Mouse (Mus musculus) kidney, embryonic 15.5 days (tissue): ENCODE results near the gene Rab11fip5. TPM values are rescaled to one million over a fixed set of nuclear protein-coding genes. Genes with fewer than 3 reads are reported as not detected.
A peak's percentile ranks its signal among the peaks of the same experiment; 100 is the strongest.

Experiments used
- ATAC-seq: fragments of 200-750 bp; cut with Nextera tagmentation; replicated peaks from 2 replicates; pipeline ENCODE4 v1.8.0; 2017; ENCODE audit warnings: moderate TSS enrichment; ENCODE audit not compliant: low FRiP score
- H3K27ac ChIP-seq: fragments of 300-500 bp; sonication (generic); 2 replicates; pipeline ENCODE4 v1.5.1; 2015; ENCODE audit warnings: mild to moderate bottlenecking, inconsistent platforms
- H3K27me3 ChIP-seq: fragments of 300-500 bp; sonication (generic); 2 replicates; pipeline ENCODE4 v1.6.1; 2015; ENCODE audit warnings: inconsistent platforms
- H3K36me3 ChIP-seq: fragments of 300-500 bp; sonication (generic); 2 replicates; pipeline ENCODE4 v1.6.1; 2015; ENCODE audit warnings: inconsistent platforms
- H3K4me1 ChIP-seq: fragments of 300-500 bp; sonication (generic); 2 replicates; pipeline ENCODE4 v1.6.1; 2015; ENCODE audit warnings: inconsistent platforms
- H3K4me2 ChIP-seq: fragments of 300-500 bp; sonication (generic); 2 replicates; pipeline ENCODE4 v1.6.1; 2015; ENCODE audit warnings: moderate library complexity, mild to moderate bottlenecking, inconsistent platforms
- H3K4me3 ChIP-seq: fragments of 300-500 bp; sonication (generic); replicated peaks from 2 replicates; pipeline ENCODE4 v1.5.1; 2015; ENCODE audit warnings: mild to moderate bottlenecking, inconsistent platforms
- H3K9ac ChIP-seq: fragments of 300-500 bp; sonication (generic); 2 replicates; pipeline ENCODE4 v1.6.1; 2015; ENCODE audit warnings: mild to moderate bottlenecking, inconsistent platforms
- H3K9me3 ChIP-seq: fragments of 300-500 bp; sonication (generic); replicated peaks from 2 replicates; pipeline ENCODE4 v1.6.1; 2016; ENCODE audit warnings: inconsistent platforms
- WGBS: fragments of 180-500 bp; shearing (Covaris S2); methylation state at CpG from one replicate; pipeline ENCODE4 v1.1.7; 2015; ENCODE audit warnings: mixed read lengths; 5-methylcytosine and 5-hydroxymethylcytosine counted together
- polyA plus RNA-seq: library from polyadenylated mRNA; unstranded; fragments of >200 nt; fragmentation: Nextera tagmentation; extraction: Ambion mirVana; gene quantifications from 2 replicates; pipeline ENCODE4 v1.2.1, GENCODE M21; 2015

Rab11fip5 gene
- polyA plus RNA-seq, 1 experiment from 2014 or later, result 13.8 TPM

DNA sequence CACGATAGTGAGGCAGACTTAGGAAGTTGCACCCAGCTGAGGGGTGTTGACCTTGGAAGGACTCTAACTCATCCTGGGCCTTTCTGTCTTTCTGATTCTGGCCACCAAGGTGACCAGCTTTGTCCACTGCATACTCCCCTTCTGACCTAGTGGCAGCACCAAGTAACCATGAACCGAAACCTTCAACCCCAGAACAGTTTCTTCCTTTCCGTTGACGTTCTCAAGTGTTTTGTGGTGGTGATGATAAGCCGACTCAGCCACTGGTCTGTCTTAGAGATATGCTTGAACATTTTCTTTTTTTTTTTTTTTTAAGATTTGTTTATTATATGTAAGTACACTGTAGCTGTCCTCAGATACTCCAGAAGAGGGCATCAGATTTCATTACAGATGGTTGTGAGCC is 14.2 kb upstream of the Rab11fip5 start:
- Histone ChIP-seq H3K4me1 (no peaks in the 10 kb centered on the region; the same call in 1 of the 2 replicates), H3K4me3 (no peak overlapping the region), H3K27me3 (peaks cover 19% of the 10 kb centered on the region), H3K27ac (no peak overlapping the region), H3K4me2 (no peak overlapping the region), H3K36me3 (no peaks in the 10 kb centered on the region), H3K9me3 (no peaks in the 10 kb centered on the region), H3K9ac (no peak overlapping the region)
- ATAC-seq, result no peak
- 73% methylated on average over 5 of the region's 5 CpGs for WGBS

DNA sequence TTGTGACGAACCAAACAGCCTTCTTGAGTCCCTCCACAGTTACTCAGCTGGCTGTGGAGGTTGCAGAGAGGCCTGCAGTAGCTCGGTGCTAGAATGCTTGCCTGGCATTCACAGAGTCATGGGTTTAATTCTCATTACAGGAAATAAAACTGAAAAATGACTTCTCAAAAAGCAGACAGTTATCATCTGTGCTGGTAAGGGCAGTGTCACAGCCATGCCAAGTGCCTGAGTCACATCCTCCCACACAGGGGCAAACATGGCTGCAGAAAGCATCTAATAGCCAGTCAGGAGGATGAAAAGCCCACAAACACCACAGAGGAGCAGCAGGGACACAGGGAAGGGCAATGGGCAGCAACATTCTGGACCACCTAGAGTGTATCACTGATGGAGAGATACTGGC is 8.4 kb upstream of the Rab11fip5 start:
- Histone ChIP-seq H3K4me1 (peaks cover 28% of the 10 kb centered on the region), H3K4me3 (no peak overlapping the region), H3K36me3 (no peaks in the 10 kb centered on the region), H3K27me3 (peaks cover 14% of the 10 kb centered on the region), H3K27ac (no peak overlapping the region), H3K9me3 (no peaks in the 10 kb centered on the region), H3K9ac (no peak overlapping the region), H3K4me2 (no peak overlapping the region)
- no peak for ATAC-seq
- 76% methylated on average over 2 of the region's 2 CpGs for WGBS

DNA sequence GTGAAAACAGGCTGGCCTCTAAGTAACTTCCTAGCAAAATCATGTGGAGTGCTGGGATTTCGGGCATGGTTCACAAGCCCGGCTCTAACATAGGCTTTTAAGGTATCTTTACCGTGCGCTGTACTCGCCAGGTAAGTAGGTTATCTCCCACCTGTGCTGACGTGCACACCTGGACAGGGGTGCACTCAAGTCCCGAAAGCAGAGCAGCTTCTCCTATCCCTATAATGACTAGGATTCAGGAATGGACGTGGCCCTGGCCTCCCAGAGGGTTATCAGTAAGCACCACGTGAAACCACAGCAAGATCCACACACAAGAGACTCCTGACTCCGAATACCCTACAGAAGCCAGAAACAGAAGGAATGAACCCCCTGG is 7.2 kb upstream of the Rab11fip5 start:
- Histone ChIP-seq H3K27ac (peak overlapping the region; percentile 66; the same call in 1 of the 2 replicates), H3K9me3 (no peaks in the 10 kb centered on the region), H3K36me3 (no peaks in the 10 kb centered on the region), H3K4me1 (peaks cover 31% of the 10 kb centered on the region), H3K27me3 (peaks cover 8% of the 10 kb centered on the region), H3K4me3 (no peak overlapping the region), H3K9ac (no peak overlapping the region), H3K4me2 (no peak overlapping the region)
- WGBS, result 86% methylated on average over 10 of the region's 10 CpGs
- no peak for ATAC-seq

DNA sequence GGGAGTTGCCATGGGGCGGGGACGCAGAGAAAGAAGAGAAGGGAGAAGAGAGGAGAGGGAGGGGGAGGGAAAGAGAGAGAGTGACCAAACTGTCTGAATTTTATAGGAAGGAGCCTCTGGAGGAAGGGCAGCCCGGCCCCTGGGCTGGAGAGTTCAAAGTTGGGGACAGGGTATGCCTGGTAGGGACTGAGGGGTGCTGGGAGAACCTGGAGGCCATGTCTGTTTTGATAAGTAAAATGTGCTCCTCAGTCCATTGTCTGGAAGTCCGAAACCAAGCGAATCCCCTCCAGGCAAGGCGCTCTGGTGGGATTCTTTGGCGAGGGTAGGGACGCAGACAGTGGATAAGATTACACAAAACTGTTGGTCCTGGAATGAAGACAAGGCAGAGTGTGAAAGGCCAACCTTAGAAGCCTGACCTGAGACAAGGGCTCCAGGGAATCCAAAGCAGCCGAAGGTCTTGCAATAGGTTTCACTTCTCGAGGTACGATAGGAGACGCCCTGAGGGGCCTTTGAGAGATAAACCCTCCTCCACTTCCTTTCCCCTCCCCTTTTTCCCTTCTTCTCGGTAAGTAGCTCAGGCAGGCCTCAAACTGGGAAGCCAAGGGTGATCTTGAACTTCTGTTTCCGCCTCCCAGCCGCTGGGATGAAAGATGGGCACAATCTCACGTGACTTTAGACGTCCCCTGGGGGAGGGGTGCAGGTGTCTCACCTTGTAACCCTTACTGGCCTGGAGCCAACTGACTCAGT is 6.6 kb upstream of the Rab11fip5 start:
- 12% methylated on average over 17 of the region's 17 CpGs for WGBS
- Histone ChIP-seq H3K36me3 (no peaks in the 10 kb centered on the region), H3K4me3 (peak overlapping the region; percentile 15; the same call in 1 of the 2 replicates), H3K9ac (no peak overlapping the region), H3K4me1 (peaks cover 31% of the 10 kb centered on the region), H3K27ac (peak overlapping the region; percentile 66), H3K4me2 (peak overlapping the region; percentile 52), H3K9me3 (no peaks in the 10 kb centered on the region), H3K27me3 (peaks cover 2% of the 10 kb centered on the region; the same call in 1 of the 2 replicates)
- ATAC-seq, result peak; percentile 74

DNA sequence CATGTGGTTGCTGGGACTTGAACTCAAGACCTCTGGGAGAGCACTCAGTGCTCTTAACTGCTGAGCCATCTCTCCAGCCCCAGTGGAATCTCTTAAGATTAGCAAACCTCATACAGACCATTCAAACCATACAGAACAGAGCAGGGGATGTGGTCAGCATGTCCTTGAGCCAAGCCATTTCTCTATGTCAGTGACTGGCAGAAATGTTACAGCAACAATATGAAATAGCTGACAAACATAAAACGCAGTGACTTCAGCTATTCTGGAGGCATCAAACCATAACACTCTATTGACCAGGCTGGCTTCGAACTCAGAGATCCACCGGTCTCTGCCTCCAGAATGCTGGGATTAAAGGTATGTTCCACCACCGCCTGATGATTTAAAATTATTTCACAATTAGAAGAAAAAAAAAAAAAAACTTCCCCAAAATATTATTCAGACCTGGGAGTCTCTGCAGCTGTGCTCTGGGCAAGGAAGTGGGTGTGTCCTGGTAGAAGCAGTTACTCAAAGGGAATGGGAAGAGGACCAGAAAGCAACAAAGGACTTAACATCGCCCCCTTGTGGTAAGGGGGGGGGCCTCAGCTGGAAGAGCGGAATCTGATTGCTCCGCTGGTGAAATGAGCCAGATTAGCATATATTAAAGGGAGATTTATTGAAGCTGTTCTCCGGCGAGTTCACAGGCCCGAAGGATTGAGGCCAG is 5.9 kb upstream of the Rab11fip5 start:
- H3K4me2 ChIP-seq, result peak overlapping the region; percentile 52
- H3K27ac ChIP-seq, result peak overlapping the region; percentile 66; the same call in 1 of the 2 replicates
- no peaks in the 10 kb centered on the region for H3K36me3 ChIP-seq
- H3K9me3 ChIP-seq, result no peaks in the 10 kb centered on the region
- ATAC-seq, result peak; percentile 89
- no peaks in the 10 kb centered on the region for H3K27me3 ChIP-seq
- 28% methylated on average over 10 of the region's 10 CpGs for WGBS
- peaks cover 33% of the 10 kb centered on the region for H3K4me1 ChIP-seq
- peak overlapping the region; percentile 15; the same call in 1 of the 2 replicates for H3K4me3 ChIP-seq
- H3K9ac ChIP-seq, result no peak overlapping the region

DNA sequence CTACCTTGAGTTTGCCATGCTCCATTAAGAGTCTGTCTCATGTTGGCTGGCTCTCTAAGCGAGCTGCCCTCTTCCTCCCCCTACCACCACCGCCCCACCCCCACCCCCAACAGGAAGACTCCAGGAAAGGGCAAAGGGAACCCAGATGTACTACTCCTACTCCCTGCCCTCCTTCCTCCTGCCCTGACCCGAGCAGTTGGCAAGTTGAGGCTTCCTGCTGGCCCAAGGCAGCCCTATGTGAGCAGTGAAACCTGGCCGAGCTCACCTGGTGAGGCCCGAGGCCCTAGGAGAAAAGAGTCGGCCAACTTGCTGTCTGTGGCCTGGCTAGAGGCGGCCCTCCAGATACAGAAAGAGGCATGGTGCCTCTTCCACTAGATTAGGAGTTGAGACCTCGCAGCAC is 4.2 kb upstream of the Rab11fip5 start:
- H3K27me3 ChIP-seq, result no peaks in the 10 kb centered on the region
- H3K4me2 ChIP-seq, result no peak overlapping the region
- H3K4me1 ChIP-seq, result peaks cover 43% of the 10 kb centered on the region
- no peaks in the 10 kb centered on the region for H3K36me3 ChIP-seq
- peak overlapping the region; percentile 49 for H3K27ac ChIP-seq
- H3K4me3 ChIP-seq, result no peak overlapping the region
- no peak overlapping the region for H3K9ac ChIP-seq
- ATAC-seq, result no peak
- no peaks in the 10 kb centered on the region for H3K9me3 ChIP-seq
- 45% methylated on average over 8 of the region's 8 CpGs for WGBS

DNA sequence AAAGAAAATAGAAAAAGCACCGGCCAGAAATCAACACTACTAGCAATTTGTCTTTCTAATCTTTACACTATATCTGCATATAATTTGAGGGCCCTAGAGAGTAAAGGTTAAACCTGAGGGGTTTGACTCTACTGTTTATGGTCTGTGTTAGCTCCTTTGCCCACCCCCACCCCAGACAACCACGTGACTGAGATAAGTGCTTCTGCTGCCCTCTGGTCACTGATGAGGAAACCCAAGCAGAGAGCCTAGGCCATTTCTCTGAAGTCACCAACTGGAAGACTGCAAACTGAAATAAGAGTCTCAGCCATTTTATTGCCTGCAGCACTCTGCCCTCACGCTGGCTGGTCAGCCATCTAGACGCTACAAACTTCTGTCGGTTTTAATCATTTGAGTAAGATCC is 3.4 kb upstream of the Rab11fip5 start:
- H3K4me1 ChIP-seq, result peaks cover 50% of the 10 kb centered on the region
- peak overlapping the region; percentile 75 for H3K27ac ChIP-seq
- H3K4me3 ChIP-seq, result no peak overlapping the region
- H3K9ac ChIP-seq, result no peak overlapping the region
- no peaks in the 10 kb centered on the region for H3K27me3 ChIP-seq
- no peaks in the 10 kb centered on the region for H3K9me3 ChIP-seq
- no peak for ATAC-seq
- H3K36me3 ChIP-seq, result no peaks in the 10 kb centered on the region
- no peak overlapping the region for H3K4me2 ChIP-seq
- 33% methylated on average over 5 of the region's 5 CpGs for WGBS

DNA sequence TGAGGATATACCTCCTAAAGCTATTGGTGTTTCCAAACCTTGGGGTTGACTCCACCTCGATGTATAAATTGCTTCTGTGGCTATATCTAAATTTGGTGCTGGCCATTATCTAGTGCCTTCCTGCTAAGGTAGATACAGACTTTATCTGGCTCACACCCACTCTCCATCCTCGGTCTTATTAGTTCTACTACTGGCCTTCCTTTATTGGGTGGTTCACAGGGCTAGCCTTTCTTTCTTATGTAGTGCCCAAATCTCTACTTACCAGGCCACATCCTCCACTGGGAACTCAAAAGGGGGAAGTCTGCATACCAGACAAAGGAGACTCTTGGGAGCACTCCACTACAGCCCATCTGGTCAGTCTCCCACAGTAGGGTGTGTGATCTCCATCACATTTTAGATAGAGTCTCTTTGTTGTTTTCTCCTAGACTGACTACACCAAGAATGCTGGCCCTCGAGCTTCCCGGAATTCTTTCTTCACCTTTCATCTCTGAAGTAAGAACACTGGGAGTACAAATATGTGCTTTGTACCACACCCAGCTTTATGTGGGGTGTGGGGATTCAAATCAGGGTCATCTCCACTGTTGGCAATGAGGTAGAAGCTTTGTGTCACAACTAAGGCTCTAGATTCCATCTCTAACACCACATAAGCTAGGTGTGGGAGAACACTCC is 2.8 kb upstream of the Rab11fip5 start:
- Histone ChIP-seq H3K4me1 (peaks cover 57% of the 10 kb centered on the region), H3K27me3 (no peaks in the 10 kb centered on the region), H3K9me3 (no peaks in the 10 kb centered on the region), H3K4me3 (no peak overlapping the region), H3K36me3 (no peaks in the 10 kb centered on the region), H3K4me2 (no peak overlapping the region), H3K9ac (no peak overlapping the region), H3K27ac (no peak overlapping the region)
- no peak for ATAC-seq
- 75% methylated on average over 4 of the region's 4 CpGs for WGBS

DNA sequence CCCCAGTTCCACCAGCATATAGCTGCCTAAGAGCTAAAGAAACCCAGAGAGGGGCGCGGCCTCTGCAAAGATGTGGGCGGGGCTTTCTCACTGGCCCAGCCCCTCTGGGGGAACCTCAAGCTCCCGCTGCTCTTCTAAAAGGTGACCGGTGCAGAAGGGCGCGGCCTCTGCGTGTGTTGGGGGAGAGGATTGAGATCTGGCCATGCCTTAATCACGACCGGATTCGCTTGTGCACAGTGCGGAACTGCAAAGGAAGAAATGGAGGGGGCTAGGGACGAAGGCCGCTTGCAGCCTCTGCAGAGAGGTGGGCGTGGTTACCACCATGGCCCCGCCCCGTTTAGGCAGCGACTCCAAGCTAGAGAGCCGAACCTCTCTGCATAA is 290 bp upstream of the Rab11fip5 start:
- Histone ChIP-seq H3K4me3 (peak overlapping the region; percentile 82), H3K27me3 (no peaks in the 10 kb centered on the region), H3K9me3 (no peaks in the 10 kb centered on the region), H3K27ac (peak overlapping the region; percentile 86), H3K4me2 (peak overlapping the region; percentile 94), H3K9ac (peak overlapping the region; percentile 54), H3K36me3 (no peaks in the 10 kb centered on the region), H3K4me1 (peaks cover 52% of the 10 kb centered on the region)
- peak; percentile 96 for ATAC-seq
- WGBS, result under 1% methylated on average over 19 of the region's 19 CpGs

DNA sequence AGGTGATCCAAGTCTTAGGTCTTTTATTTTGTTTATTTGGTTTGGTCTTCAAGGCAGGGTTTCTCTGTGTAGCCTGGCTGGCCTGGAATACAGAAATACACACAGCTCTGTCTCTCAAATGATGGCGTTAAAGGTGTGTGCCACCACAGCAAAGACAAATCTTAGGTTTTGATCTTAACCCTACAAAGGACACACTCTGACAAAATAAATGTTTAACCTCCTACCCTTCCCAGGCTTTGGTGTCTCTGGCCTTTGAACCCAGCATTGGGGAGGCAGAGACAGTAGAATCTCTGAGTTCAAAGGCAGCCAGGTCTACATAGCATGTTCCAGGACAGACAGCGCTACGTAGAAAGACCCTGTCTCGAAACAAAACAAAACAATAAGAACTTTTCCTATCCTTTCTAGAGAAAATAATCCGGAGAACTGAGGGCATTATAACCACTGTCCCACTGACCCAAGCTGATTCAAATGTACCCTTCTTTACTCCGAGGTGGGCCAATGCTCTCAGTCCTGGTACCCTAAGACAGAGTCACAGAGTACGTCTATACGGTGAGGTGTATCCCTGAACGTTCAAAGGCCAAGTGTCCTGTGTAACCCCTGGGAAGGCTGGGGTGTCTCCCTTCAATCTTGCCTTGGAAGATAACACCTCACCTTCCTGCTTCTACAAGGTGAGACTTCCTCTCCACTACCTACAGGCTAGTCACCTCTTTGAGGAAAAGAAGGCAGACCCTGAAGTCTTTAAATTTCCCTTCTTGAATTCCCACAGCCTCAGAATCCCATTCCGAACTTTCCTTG is 1.2 kb downstream of the Rab11fip5 start:
- Histone ChIP-seq H3K27me3 (no peaks in the 10 kb centered on the region), H3K9me3 (no peaks in the 10 kb centered on the region), H3K4me1 (peaks cover 60% of the 10 kb centered on the region), H3K4me3 (peak overlapping the region; percentile 82), H3K9ac (peak overlapping the region; percentile 81), H3K27ac (0 out of 2 replicates have a peak overlapping the region, but pooled peaks have one; percentile 61), H3K4me2 (peak overlapping the region; percentile 94), H3K36me3 (no peaks in the 10 kb centered on the region)
- WGBS, result 87% methylated on average over 10 of the region's 10 CpGs
- no peak for ATAC-seq

DNA sequence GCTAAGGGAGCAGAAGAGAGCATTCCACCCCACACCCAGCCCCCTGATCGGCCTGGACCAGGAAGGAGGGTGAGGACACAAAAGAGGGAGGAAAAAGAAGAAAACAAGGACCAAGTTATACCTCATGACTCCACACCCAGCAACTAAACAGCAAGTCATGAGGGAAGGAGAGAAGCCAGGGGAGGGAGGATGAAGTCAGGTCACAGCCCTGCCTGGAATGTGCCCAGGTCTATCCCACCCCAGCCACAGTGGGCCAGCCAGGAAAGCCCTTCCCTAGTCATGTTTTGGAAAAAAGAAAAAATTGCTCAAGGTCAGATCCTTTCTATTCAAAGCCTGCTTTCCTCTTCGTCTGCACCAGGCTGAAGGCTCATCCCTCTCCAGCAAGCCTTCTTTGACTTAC is 1.9 kb downstream of the Rab11fip5 start:
- peaks cover 62% of the 10 kb centered on the region for H3K4me1 ChIP-seq
- no peaks in the 10 kb centered on the region for H3K27me3 ChIP-seq
- H3K36me3 ChIP-seq, result no peaks in the 10 kb centered on the region
- H3K9me3 ChIP-seq, result no peaks in the 10 kb centered on the region
- peak overlapping the region; percentile 15 for H3K4me3 ChIP-seq
- H3K9ac ChIP-seq, result 0 out of 2 replicates have a peak overlapping the region, but pooled peaks have one; percentile 21
- peak overlapping the region; percentile 94 for H3K4me2 ChIP-seq
- H3K27ac ChIP-seq, result no peak overlapping the region
- 70% methylated on average over 2 of the region's 2 CpGs for WGBS
- no peak for ATAC-seq
